Mouse (Mus musculus): ENCODE measurements around the gene Iqsec1.

DNA sequence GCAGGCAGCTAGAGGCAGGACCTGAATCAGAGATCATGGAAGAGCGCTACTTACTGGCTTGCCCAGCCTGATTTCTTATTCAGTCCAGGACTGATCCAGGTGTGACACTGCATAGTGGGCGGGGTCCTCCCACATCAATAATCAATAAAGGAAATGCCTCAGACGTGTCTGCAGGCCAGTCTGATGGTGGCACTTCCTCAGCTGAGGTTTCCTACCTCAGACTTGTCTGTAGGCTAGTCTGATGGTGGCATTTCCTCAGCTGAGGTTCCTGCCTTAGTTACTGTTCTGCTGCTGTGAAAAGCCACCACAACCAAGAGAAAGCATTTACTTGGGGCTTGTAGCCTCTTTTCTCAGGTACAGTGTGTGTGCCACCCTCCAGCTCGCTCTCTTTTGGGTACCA, 360.9 kb downstream of the Iqsec1 start:
- TF ChIP-seq GATA1 (IDR thresholded peaks at IDR 0.05; ENCODE audit: borderline replicate concordance, low read length) (no peak), FLI1 (IDR thresholded peaks at IDR 0.05; ENCODE audit: low read length) (no peak)

Data from megakaryocyte, embryonic 14.5 days (primary cell).